Mouse (Mus musculus) right cerebral cortex, adult 18-20 months (tissue): Measurements from ENCODE around the gene Ncapd2.

Experiments
- DNase-seq: peaks from one replicate; pipeline ENCODE4 v3.0.0; 2022; ENCODE audit warnings: mixed read lengths

Ncapd2 gene

GRCm38 (mm10) chr6:125146797-125147196, 44.7 kb downstream of the Ncapd2 start:
- no peak for DNase-seq

DNA sequence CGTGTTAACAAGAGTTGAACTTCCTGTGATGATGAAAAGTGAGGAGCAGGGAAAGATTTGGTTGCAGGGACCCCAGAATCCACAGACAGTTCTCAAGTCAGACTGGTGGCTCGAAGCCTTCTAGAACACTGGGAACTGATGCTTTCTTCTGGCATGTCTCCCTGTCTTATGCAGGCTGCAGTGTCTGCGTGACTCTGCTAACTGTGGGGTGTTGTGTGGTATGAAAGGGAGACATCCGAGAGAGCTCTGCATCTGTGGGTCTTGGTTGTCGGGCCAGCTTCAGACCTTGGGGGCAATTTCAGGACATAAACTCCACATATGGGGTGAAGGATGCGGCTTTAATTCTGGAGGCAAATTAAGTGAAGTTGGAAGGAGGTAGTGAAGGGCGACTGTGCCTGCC, 45.4 kb downstream of the Ncapd2 start:
- DNase-seq, result no peak

DNA sequence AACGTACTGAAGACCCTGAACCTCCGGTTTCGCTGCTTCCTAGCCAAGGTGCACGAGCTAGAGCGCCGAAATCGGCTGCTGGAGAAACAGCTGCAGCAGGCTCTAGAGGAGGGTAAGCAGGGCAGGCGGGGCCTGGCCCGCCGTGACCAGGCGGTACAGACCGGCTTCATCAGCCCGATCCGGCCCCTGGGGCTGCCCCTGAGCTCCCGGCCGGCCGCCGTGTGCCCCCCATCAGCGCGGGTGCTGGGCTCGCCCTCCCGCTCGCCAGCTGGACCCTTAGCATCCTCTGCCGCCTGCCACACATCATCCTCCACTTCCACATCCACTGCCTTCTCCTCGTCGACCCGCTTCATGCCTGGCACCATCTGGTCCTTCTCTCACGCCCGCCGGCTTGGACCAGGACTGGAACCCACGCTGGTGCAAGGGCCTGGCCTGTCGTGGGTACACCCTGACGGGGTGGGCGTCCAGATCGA, 46.0 kb downstream of the Ncapd2 start:
- DNase-seq, result no peak

DNA sequence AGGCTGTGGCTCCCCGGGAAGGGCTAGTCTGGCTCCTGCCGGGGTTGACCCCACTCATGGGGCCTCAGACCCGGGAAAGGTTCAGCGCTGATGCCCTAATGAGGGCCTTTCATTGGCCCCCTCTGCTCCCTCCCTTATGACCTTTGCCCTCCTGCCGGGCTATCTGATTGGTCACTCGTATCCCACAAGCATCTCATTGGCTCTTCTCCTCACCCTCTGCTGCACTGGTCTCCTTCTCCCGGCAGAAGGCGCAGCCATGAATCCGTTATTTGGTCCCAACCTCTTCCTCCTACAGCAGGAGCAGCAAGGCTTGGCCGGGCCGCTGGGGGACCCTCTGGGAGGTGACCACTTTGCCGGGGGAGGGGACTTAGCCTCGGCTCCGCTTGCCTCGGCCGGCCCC, 46.5 kb downstream of the Ncapd2 start, which contains the start of gene Iffo1:
Gene Iffo1, plus strand, starts transcription at position 241 of the 400 bp plus-strand sequence.
- DNase-seq, result peak; percentile 95

DNA sequence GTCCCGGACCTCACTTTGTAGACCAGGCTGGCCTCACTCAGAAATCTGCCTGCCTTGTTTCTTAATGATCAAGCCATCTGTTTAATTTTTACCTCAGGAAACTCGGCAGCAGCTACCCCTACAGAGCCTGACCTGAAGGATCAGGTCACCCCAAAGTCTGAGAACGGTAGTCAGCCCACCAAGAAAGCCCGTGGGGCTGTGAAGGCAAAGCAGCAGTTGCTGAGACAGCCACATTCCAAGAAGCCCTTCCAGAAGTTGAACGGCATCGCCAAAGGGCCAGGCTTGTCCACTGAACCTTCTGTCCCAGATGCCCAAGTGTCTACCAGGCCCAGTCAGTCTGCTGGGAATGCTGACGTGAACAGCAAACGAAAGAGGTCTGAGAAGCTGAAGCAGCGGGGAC, 47.6 kb downstream of the Ncapd2 start:
- DNase-seq, result no peak

DNA sequence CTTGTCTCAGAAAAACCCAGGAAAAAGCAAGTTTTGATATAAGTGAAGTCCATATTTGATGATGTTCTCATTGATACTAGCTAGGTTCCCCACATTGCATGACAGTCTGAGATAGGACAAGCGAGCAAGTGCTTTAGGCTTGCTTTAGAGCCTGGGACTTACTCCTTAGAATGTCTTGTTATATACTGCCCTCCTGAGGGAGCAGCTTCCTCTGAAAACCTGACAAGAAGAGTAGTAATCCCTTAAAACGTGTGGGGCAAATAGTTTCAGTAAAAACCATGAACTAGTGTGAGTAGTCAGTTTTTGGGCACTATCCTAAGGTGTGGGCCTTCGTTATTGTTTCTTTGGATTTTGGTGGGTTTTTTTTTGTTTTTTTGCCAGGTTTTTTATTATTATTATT, 48.4 kb downstream of the Ncapd2 start:
- no peak for DNase-seq

DNA sequence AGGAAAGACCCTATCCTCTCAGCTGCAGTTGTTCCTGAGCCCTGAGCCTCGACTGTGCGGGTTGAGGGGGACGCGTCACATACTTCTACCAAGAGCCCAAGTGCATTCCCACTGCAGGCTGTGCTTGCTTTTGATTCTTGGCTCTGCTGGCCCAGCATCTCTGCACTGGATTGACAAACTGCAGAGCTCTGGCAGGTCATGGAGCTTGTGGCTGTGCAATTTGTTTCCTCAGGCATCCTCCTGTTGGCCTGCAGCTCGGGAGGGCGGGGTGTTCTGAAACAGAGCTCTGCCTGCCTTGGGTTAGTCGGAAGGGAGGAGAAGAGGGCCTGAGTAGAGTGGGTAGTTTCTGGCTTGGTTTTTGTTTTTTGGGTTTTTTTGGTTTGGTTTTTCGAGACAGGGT, 49.1 kb downstream of the Ncapd2 start:
- DNase-seq, result no peak

DNA sequence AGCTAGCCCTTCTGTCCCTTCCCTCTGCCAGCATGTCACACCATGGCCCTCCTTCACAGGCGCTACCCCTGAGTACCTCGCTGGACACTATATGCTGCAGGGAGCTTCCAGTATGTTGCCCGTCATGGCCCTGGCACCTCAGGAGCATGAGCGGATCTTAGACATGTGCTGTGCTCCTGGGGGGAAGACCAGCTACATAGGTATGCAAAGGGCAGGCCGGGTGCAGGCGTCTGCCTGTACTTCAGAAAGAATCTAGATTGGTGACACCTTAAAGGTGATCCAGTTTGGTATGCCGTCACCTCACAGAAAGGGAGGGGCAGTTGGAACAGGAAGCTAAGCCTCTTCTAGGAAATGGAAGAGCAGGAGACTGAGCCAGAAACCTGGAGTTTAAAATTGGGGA, 51.8 kb downstream of the Ncapd2 start:
- no peak for DNase-seq

- DNase-seq, result peak; percentile 55
Measured at GRCm38 (mm10) chr6:125137002-125137671, 54.4 kb downstream of the Ncapd2 start.

DNA sequence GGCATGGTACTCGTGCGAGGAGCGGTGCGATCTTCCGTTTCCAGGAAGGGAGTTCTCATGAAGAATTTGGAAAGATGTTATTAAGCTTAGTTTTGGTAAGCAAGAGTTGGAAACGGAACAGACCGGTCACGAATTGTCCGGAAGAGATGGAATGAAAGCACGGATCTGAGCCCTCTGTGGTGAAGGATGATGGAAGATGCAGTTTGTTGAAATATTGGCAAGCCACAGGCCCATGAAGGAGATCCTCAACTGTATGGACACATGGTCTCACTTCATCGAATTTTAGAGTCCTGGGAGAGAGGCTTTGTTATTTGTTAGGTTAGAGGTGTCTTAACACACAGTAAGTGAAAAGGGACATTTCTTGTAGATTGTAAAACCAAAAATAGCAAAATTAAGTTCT, 59.0 kb downstream of the Ncapd2 start:
- DNase-seq, result no peak

DNA sequence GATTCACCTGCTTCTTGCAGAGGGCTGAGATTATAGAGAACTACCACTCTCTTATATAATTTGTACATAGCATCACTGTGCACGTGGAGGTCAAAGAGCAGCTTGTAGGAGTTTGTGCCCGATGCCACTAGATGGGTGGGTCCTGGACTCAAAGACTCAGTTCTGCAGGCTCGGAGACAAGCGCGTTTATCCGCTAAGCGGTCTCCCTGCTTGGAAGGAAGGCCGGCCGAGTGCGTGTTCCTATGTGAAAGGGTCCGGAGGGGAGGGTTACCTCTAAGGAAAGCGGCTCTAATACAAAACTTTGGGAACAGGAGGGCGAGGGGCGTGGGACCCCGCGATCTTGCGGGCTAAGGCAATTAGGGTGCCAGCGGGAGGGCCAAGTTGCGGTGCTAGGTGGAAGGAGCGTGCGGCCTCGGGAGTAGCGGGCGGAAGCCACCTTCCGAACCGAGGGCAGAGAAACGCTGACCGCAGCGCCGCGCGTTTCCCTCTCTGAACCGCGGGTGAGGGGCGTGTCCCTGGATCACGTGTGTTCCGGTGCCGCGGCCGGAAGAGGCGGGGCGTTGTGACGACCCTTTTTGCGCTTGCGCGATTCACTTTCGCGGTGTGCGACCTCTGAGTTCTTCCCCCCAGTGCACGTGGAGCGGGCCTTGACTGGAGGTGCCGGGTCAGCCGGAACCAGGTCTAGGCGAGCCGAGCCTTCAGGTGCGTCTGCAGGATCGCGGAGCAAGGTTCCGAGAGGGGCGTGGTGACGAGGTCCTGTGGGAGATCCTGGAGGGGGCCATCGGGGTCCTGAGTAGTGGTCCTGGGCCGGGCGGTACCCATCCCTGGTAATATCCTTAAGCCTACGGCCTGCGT, 60.0 kb downstream of the Ncapd2 start, which contains the start of gene Nop2:
Gene Nop2, plus strand, starts transcription at position 608 of the 855 bp plus-strand sequence.
- DNase-seq, result peak; percentile 86

DNA sequence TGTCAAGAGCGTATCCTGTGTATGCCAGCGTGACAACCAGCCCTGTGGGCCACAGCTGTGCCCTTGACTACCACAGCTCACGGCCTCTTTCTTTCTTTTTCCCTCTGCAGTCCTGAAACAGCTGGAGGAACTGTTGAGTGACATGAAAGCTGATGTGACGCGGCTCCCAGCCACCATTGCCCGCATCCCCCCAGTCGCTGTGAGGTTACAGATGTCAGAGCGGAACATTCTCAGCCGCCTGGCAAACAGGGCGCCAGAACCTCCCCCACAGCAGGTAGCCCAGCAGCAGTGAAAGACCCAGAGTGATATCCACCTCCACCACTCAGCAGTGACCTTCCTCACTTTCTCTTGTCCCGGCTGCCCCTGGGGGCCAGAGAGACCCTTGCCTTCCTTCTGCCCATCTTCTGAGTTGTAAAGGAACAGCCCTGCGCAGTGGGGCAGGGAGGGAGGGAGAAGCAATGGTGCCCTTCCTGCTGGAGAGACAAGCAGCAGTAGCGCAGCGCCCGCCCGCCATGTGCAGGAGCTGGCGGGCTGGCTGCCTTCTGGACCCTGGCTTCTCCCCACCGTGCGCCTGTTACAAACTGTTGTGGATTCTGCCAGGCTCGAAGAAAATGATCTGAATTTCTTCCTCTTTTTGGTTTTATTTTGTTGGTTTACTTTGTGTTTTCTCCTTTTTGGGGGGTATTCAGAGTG, 61.6 kb downstream of the Ncapd2 start:
- DNase-seq, result no peak

GRCm38 (mm10) chr6:125128724-125129123, 62.8 kb downstream of the Ncapd2 start:
- no peak for DNase-seq

DNA sequence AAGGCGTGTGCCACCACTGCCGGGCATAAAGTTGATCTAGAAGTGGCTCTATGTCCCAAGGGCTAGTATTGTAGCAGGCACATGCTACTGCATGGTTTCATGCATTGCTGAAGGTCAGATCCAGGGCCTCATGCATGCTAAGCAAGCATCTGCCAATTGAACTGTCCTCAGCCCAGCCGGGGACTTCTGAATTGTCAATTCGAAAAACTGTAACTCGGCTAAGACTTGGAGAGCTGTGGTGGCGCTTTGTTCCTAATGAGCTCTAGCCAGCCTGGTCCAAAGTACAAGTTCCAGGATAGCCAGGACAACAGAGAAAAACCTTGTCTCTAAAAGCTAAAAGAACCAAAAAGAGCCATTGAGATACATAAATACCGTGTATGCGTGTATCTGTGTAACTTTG, 72.1 kb downstream of the Ncapd2 start:
- no peak for DNase-seq
